Mouse (Mus musculus) embryo, embryonic 10 days (tissue): ENCODE measurements around the gene Ubc.
"Not testable (repeated sequence)": the region's sequence is repeated elsewhere in the genome, so short reads cannot be mapped to it uniquely, and the experiment has no call there.

Experiments
- DNase-seq: peaks from one replicate; pipeline ENCODE4 v3.0.0-alpha.2; 2015; ENCODE audit warnings: low spot score

The Ubc gene

GRCm38 (mm10) chr5:125389579-125390441 is at the start of gene Ubc:
Gene Ubc (minus strand): TSS chr5:125390202.
- peak; percentile 93 for DNase-seq

DNA sequence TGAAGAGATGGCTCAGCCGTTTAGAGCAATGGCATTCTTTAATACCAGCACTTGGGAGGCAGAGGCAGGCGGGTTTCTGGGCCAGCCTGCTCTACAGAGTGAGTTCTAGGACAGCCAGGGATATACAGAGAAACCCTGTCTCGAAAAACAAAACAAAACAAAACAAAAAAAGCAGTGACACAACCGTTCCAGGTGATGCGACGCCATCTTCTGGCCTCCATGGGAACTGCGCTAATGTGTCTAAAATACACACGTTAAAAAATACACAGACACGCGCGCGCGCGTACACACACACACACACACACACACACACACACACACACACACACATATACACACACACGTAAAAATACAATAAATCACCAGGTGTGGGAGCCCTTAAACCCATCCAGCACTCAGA is 44.3 kb upstream of the Ubc start:
- DNase-seq = not testable (repeated sequence)

GRCm38 (mm10) chr5:125433793-125434337 is 43.9 kb upstream of the Ubc start, which contains the start of gene Dhx37:
Gene Dhx37 (minus strand): TSS chr5:125434121.
- peak; percentile 97 for DNase-seq

- not testable (repeated sequence) for DNase-seq
Measured at GRCm38 (mm10) chr5:125432324-125432723, 42.3 kb upstream of the Ubc start.

DNA sequence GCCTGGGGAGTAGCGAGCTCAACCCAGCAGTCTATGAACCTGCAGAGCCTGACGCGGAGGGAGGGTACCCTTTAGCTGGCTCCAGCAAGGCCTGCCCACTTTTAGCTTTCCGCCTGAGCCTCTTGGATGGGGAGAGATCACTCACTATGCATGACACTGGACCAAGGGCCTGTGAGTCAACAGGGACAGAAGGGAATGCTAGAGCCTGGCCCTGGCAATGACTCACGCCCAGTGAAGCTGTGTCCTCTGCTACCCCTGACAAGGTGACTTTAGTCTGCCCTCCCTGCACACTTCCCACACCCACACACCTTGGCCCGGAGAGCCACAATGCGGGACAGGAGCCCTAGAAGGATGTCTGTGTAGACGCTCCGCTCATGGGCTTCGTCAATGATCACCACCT is 36.3 kb upstream of the Ubc start:
- DNase-seq = no peak

- DNase-seq = no peak
Measured at GRCm38 (mm10) chr5:125425698-125426276, 35.8 kb upstream of the Ubc start.

- DNase-seq = no peak
Measured at GRCm38 (mm10) chr5:125419124-125419523, 29.1 kb upstream of the Ubc start.

DNA sequence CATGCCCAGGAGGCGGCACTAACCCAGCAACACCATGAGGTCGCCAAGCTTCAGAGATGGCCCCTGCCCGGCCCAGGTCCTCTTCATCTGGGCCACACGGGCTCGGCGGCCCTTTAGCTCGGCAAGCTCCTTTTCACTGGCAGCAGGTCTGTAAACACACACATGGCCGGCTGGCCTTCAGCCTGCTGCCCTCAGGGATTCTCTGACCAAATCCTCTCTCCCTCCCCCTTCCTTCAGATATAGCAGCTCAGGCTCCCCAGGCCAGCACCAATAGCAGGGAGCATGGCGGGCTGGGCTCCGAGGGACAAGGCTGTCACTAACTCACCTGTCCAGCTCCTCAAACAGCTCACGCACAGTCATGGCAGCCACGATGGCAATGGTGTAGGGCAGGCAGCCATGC is 28.6 kb upstream of the Ubc start:
- no peak for DNase-seq

DNA sequence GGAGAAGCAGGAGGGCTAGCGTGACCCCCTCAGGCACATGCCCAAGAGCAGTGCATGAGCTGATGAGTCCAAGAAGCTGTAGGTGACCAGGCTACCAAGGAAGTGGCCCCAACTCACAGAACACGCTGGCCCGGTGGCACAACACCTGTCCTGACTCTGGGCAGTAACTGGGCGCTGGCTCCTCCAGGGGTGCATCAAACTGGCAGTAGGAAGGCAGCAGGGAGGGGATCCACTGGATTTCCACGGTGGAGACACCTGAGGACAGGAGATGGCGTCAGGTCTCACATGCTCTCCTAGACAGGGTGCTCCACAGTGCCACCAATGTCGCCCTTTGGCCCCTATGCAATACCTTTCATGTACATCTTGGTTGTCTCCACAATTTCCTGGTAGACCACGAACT is 26.2 kb upstream of the Ubc start:
- DNase-seq = no peak

- DNase-seq = no peak
Measured at GRCm38 (mm10) chr5:125413763-125414162, 23.8 kb upstream of the Ubc start.

DNA sequence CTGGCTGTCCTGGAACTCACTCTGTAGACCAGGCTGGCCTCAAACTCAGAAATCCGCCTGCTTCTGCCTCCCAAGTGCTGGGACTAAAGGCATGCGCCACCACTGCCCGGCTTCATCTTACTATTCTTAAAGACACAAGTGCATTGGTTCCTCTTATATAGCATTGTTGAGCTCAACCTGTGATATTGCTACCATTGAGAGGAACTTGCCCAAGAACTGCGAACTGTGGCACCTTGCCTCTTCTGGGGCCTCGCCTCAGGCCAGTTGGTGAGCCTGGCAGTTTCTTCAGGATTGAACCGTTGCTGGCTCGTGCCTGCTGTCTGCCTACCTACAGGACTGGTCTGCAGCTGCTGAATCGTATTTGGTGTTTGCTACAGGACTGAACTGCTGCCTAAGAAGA is 22.5 kb upstream of the Ubc start:
- DNase-seq = not testable (repeated sequence)

- peak; percentile 78 for DNase-seq
Measured at GRCm38 (mm10) chr5:125411972-125412530, 22.0 kb upstream of the Ubc start.

DNA sequence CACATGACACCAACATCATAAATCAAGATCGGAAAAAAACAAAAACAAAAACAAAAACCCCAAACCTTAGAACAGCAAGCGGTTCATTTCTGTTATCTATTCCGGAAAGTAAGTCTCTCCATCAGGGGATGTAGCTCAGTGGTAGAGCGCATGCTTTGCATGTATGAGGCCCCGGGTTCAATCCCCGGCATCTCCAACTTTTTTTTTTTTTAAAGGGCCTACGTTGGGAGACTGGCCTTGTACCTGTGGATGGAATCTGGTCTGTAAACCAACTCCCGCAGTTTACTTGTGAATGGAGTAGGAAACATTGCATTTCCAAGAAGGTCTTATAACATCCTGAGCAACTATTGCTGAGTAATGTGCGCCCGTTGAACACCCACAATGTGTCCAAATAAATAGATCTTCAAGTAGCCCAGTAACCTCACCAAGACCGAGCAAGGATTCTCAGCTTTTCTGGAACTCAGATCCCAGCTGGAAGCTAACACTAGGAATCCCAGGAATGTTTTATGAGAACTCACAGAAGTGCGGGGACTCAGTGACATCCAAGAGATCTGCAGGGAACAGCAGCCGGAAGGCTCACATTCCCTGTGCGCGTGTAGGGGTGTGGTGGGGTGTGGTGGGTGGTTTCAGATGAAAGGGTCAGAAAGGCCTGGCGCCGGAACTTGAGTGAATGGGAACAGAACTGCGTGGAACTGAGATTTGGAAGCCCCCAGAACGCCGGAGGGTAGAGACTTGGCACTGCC is 19.5 kb upstream of the Ubc start:
- peak; percentile 59 for DNase-seq

GRCm38 (mm10) chr5:125408842-125409241 is 18.8 kb upstream of the Ubc start:
- DNase-seq = peak; percentile 89

- no peak for DNase-seq
Measured at GRCm38 (mm10) chr5:125407910-125408575, 18.0 kb upstream of the Ubc start.

- DNase-seq = no peak
Measured at GRCm38 (mm10) chr5:125407020-125407830, 17.2 kb upstream of the Ubc start.

- peak; percentile 65 for DNase-seq
Measured at GRCm38 (mm10) chr5:125406322-125407016, 16.5 kb upstream of the Ubc start.

GRCm38 (mm10) chr5:125405546-125406248 is 15.7 kb upstream of the Ubc start:
- DNase-seq = peak; percentile 89

GRCm38 (mm10) chr5:125404903-125405545 is 15.0 kb upstream of the Ubc start:
- DNase-seq = peak; percentile 93
